Mouse (Mus musculus): ENCODE data around the gene Necap2. TPM values are rescaled to one million over a fixed set of nuclear protein-coding genes. Genes with fewer than 3 reads are reported as not detected.

Necap2 gene
- total RNA-seq, 2 experiments from 2014 or later: 33.7 to 35.8 TPM

- no peak for DNase-seq
These were observed 5.7 kb downstream of the Necap2 start for GRCm38 (mm10) chr4:141072502-141072901.

GRCm38 (mm10) chr4:141069731-141070130 lies 8.4 kb downstream of the Necap2 start:
- DNase-seq: peak; percentile 68

DNA sequence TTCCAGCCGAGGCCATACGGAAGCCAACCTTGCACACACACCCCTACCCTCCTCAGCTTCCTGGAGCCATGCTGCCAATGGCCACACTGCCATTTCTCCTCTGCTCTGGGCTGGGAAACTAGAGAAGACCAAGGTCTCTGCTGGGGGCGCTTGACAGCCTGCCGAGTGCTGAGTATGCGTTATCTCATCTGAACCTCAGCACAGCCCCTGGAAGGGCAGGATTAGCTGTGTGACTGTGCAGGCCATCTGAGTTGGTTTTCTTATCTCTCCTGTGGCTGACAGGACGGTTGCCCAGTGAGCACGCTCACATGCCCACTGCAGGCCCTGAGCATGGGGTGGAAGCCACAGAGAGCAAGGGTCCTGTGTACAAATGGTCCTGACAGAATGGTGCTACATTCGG lies 9.5 kb downstream of the Necap2 start:
- no peak for DNase-seq

DNA sequence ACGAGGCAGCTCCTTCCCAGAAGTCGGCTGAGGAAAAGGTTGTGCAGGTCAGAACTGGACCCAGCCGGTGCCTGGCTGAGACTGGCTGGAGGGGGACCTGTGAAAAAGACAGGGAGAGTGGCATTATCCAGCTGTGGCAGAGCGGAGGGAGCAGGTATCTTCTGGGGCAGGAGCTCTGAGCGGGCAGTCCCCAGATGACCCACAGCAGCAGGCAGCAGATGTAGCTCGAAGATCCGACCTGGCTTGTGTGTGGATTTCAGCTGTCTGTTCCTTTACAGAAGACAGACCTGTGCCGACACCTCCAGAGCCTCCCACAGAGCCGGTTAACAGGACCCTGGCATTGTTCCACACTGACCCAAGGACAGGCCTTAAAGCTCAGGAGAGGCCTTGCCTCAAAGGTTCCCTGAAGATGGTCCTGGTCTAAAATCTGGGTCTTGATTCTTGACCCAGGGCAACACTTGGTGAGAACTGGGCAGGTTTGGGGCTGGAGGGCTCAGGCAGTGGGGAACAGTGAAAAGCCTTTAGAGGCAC lies 10.6 kb downstream of the Necap2 start:
- no peak for DNase-seq

DNA sequence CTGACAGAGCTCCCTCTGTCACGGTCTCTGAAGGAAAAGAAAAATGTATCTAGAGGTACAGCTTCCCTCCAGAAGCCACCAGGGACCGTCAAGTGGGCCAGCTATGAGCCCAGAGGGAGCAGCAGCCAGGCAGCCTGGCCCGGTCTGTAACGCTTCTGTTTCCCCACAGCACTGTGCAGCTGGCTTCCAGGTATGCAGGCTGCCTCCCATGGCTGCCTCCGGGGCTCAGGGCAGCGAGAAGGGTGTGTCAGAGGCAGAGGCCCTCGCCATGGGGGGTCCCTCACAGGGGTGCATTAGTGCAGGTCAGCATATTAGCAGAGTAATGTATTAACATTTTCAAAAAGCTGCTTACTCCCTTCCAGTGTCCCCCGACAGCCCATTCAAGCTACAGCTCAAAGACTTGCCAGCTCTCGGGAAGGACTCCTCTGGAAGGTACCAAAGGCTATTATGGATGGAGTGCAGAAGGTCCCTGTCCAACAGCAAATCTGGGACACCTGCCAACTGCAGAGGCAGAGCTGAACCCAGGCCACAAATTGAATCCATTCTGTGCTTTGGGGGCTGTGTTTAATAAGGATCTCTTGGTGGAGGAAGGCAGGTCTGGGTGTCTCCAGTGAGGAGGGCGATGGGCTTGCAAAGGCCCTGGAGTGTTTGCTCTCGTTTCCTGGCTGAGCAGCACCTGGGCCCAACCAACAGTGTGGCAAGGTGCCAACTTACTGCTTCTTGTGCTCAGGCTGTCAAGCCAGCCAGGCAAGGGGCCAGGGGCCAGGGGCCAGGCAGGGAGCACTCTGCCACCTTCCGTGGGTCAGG lies 11.2 kb downstream of the Necap2 start:
- DNase-seq: peak; percentile 57

- peak; percentile 86 for DNase-seq
These were observed 13.0 kb downstream of the Necap2 start for GRCm38 (mm10) chr4:141065123-141065522.

DNA sequence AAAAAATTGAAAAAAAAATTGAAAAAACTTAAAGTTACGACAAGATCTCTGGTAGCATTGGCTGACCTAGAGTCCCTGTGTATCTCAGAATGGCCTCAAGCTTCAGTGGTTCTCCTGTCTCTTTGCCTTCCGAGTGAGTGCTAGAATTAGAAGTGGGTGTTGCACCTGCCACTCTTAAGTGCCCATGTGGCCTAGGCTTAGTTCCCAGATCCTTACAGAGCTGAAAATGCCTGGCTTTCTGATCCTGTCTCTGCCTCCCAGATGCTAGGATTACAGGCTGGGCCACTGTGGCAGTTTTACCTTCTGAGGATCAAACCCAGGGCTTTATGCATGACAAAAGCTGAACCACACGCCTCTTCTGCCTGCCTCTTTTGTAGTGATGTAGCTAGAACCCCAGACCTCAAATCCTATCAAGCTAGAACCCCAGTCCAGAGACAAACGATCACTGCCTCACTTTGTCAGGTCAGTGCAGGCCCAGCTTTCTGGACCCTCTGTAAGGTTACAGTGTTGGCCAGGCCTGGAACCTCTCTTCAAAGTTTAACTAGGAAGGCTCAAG lies 14.0 kb downstream of the Necap2 start:
- DNase-seq: no peak

GRCm38 (mm10) chr4:141060426-141061301 lies 17.5 kb downstream of the Necap2 start, which contains the start of gene Crocc:
TSS of gene Crocc (minus strand) at chr4:141060550.
- peak; percentile 100 for DNase-seq

DNA sequence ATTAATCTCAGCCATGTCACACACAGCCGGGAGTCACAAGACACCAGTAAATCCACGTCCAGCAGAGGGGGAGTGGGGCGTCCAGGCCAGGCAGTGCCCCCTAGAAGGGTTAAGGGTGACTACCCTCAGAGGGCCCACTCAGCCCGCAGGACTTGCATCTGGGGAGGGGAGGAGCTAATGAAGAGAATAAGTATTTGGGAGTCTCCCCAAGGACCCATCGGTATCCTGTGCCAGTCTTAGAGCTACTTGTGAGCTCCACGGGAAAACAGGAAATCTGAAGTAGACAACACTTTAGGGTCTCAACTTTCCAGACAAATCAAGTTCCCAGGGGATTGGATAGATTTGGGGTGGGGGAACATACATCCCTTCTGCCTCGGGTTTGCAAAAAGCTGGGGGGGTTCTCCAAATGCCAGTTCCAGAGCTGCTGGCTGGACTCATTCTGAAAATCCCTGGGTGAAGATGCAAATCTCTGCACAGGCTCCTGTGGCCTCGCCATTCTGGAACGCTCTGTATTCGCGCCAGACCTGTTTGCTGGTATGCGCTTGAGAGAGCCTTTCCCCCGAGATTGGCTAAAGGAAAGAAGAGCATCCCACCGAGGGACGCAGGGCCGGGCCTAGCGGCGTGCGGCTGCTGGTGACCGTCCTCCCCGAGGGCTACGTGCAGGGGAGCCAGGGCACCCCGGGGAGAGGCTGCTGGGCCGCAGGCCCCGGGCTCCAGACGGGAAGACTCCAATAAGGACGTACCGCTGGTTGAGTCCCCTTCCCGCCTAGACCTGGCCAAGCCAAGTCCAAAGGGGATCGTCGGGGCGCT lies 18.3 kb downstream of the Necap2 start:
- no peak for DNase-seq

DNA sequence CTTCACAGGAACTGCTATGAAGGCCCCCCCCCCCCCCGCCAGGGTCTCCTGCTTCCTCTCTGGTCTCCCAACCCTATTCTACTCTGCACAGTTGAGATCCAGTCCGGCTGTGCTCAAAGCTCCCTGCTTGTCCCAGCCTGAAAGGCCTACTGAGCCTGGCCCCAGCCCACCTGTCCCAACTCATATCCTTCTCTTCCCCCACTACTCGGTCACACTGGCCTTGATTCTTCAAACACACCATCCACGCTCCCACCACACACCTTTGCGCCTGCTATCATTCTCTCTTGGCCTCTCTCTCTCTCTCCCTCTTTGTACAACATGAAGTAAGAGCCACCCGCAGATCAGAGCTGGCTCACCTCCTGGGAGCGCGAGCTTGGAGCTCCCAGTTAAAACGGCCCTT lies 19.3 kb downstream of the Necap2 start:
- DNase-seq: no peak

DNA sequence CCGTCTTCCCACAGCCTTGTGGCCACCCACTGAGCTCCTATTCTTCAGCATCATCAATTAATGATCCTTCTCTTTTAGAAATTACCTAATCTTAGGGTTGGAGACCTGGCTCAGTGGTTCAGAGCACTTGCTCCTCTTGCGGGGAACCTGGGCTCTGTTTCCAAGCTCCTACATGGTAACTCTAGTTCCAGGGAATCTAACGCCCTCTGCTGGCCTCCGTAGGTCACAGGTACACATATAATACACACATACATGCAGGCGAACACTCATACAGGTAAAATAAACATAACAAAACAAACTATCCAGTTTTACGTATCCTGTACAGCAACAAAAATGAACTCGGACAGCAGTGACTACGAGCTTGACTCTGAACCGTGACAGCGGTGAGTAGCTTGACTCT lies 21.2 kb downstream of the Necap2 start:
- no peak for DNase-seq

GRCm38 (mm10) chr4:141053568-141054161 lies 24.5 kb downstream of the Necap2 start:
- DNase-seq: no peak

- DNase-seq: no peak
These were observed 25.0 kb downstream of the Necap2 start for GRCm38 (mm10) chr4:141053138-141053537.

DNA sequence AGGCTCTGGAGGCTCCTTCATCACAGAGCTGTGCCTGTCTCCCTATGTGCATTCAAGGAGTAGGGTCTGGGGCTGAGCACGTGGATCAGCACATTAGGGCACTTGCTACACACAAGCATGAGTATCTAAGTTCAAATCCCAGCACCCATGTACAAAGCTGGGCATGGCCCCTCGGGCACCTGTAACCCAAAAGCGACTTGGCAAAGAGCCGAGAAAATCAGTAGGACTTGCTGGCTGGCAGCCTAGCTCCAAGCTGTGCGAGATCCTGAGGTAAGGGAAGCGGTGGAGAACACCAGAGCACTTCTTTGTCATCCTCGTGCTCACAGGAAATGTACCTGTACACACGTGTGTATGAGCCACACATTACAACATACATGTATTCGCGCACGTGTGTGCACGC lies 25.7 kb downstream of the Necap2 start:
- no peak for DNase-seq

DNA sequence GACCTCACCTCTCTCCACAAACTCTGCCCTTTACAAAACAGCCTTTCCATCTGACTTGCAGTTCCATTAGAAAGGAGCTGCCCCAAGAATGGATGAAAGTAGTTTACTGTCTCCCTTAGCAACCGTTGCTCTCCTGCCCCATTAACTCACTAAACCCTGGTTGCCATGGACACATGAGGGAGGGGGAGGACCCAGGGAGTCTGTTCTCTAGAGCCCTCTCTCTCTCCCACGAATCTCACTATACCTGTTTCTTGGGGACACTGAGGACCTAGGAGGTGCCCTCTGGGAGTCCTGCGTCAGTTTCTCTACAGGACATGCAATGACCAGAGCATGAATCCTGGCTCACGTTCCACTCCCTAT lies 28.7 kb downstream of the Necap2 start:
- DNase-seq: no peak

- no peak for DNase-seq
These were observed 29.2 kb downstream of the Necap2 start for GRCm38 (mm10) chr4:141048810-141049475.

- DNase-seq: peak; percentile 76
These were observed 33.3 kb downstream of the Necap2 start for GRCm38 (mm10) chr4:141044816-141045215.

GRCm38 (mm10) chr4:141041117-141041516 lies 37.0 kb downstream of the Necap2 start:
- DNase-seq: no peak

DNA sequence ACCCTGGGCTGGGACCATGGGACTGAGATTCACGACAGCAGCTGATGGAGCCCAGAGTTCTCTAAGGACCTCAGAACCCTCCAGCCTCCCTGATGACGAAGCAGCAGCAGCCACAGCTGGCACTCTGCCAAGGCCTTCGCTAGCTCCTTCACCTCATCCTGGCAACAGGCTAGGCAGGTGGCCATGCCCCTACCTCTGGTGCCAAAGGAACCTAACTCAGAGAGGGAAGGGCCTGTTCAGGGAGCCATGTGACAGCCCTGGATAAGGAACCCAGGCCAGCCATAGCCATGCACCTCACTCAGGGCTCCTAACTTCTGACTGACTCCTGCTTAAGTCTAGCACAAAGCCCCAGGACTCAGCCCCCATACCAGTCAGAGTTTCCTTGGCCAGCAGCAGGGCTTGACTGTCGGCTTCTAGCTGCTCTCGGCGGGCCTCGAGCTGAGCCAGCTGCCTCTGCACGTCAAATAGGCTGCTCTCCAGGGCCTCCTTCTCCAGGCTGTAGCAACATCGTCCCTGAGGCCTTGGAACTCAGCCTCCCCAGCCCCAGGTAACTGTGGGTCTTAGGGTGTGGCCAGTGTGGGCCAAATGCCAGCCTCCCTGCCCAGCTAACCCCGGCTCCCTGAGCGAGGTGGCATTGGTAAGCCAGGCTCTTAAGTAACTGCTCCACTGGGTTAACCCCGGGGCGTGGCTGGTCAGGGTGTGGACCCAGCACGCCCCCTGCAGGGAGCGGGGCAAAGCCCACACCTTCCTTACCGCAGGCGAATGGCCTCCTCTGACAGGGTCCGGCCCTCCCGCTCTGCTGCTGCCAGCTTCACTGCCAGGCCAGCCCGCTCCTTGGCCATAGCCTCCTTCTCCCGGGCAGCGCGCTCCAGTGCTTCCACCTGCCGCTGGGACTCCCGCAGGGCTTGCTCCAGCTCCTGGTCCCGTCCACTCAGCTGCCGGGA lies 44.3 kb downstream of the Necap2 start:
- DNase-seq: no peak

DNA sequence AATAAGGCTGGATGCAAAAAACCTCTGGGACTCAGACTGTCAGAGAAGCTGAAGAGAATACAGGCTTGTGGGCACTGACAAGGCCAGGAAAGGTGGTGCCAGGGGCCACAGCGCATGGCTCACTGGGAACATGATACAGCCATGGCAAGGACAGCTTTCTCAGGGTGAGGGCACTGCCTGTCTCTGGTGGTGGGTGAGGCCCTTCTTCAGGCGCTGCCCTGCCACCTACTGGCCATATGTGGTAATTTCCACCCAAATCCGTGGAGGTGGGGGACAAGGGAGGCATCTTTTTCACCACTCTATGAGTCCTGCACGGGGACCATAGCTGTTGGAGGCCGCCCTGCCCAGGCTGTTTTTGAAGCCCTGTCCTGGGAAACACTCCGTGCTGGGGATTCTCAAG lies 46.4 kb downstream of the Necap2 start:
- DNase-seq: peak; percentile 91
